Mouse (Mus musculus) brain, embryonic 14.5 days (tissue): ENCODE data around the gene Olfr1324.
"Not testable (repeated sequence)": the region's sequence is repeated elsewhere in the genome, so short reads cannot be mapped to it uniquely, and the experiment has no call there.

Experiments used
- CTCF ChIP-seq: fragments of 200-500 bp; IDR thresholded peaks from 2 replicates; pipeline ENCODE4 v1.5.1; 2012; ENCODE audit warnings: inconsistent platforms, mild to moderate bottlenecking, moderate library complexity, borderline replicate concordance; ENCODE audit not compliant: insufficient read depth, insufficient read length; ENCODE audit errors: extremely low read depth
- POLR2A ChIP-seq: fragments of 200-500 bp; IDR thresholded peaks from 2 replicates; pipeline ENCODE4 v1.6.1; 2012; ENCODE audit warnings: mild to moderate bottlenecking, inconsistent platforms, borderline replicate concordance; ENCODE audit not compliant: poor library complexity, insufficient read depth, insufficient read length, severe bottlenecking; ENCODE audit errors: extremely low read depth

DNA sequence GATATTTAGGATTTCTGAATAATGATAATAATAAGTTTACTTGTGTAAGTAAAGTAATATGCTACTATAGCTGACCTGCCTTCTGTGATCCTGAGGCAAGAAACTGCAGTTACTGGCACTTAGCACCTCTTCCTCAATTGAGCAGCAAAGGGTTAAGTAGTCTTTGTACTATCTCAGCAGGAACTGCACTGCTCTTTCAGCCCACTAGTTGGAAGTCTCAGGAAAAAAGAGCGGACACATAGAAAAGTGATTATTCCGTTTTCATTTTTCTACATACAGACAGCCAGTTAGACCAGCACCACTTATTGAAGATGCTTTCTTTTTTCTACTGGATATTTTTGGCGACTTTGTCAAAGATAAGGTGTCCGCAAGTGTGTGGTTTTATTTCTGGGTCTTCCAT is 37.7 kb downstream of the Olfr1324 start:
- not testable (repeated sequence) for TF ChIP-seq CTCF, POLR2A
